Mouse (Mus musculus): ENCODE data around the gene Serpind1.

DNA sequence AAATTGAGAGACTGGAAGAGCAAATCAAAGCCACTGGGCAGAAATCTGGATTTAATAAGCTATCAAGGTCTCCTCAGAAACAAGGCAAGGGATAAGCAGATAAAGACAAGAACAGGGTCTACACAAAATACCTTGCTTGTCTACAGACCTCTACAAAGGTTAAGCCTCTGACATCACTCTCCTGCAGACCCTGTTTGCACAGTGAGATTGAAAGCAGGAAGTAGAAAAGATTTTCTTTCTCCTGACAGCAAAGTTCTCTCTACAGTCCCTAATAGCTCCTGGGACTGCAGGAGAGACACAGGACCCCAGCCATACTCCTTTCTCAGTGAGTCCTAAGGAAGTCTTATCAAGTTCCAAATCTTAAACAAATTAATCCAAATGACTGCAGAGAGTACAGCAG is 3.4 kb downstream of the Serpind1 start:
- TF ChIP-seq CTCF (IDR thresholded peaks at IDR 0.05) (no peak), POLR2A (IDR thresholded peaks at IDR 0.05; ENCODE audit: insufficient read depth, low read depth, low read length) (no peak), EP300 (IDR thresholded peaks at IDR 0.05; ENCODE audit: insufficient read depth, low read depth, low read length) (no peak)
